ENCODE assay signal across 29 mouse cellular contexts in the genomic region with DNA sequence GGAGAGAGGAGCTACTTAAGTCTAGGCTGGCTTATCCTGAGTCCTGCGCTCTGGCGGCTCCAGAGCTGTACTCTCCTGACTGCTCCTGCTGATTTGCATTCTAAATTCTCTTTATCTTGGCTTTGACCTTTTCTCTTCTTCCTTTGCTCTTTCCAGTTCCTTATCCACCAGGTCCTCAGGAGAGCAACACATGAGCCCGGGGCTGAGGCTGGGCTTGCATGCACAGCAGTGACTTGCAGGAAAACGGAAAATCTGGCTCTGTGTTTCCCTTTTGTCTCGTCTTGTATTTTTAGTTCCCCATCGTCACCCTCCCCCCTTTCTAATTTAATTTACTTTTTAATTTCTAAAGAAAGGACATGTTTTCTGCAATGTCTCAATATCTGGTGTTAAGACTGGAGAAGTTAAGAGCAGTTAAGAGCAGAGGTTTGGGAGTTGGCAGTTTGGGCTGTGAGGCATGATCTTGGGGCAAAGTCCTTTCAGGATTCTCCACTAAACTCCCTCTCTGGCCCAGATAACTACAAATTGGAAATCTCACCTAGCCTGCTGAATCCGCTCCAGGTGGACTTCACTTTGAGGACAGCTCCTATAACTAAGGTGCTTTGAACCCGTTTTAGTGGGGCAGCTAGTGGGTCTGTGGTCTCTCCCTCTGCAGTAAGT. TPM values are rescaled to one million over a fixed set of nuclear protein-coding genes. Genes with fewer than 3 reads are reported as not detected.
DNase-seq lines count a peak whose midpoint lies in the region; ATAC-seq and TF ChIP-seq lines count a peak whose summit lies in the region.
"Had no signal": no experiment of that assay in that cellular context is flagged by ENCODE, and none has a peak within 500 bp of the region (broad histone marks: within the 10 kb centered on the region; RNA-seq: fewer than 3 reads in every experiment).

No protein-coding gene starts in this region.

- TF ChIP-seq CTCF in heart, adult 2 months (IDR thresholded peaks at IDR 0.05) = no peak
- no peak for TF ChIP-seq CTCF in liver, adult 2 months (IDR thresholded peaks at IDR 0.05; ENCODE audit: low read depth, low read length)

- H3K9me3 ChIP-seq in heart, embryonic 11.5 days (replicated peaks; ENCODE audit: control insufficient read depth, low read length) = no peaks in the 10 kb centered on the region
- H3K9me3 ChIP-seq: embryonic facial prominence, embryonic 13.5 days; forebrain, embryonic 12.5 days; hindbrain, embryonic 15.5 days; midbrain, embryonic 10.5 days had no signal

- H3K9ac ChIP-seq in heart, adult 2 months (ENCODE audit: low read depth, low read length) = no peak overlapping the region
- no peak overlapping the region for H3K9ac ChIP-seq in heart, embryonic 11.5 days (ENCODE audit: low read depth, low read length)
- no peak overlapping the region for H3K9ac ChIP-seq in liver, adult 2 months (ENCODE audit: low read depth, low read length)
- H3K9ac ChIP-seq: embryonic facial prominence, embryonic 13.5 days; forebrain, embryonic 12.5 days; hindbrain, embryonic 15.5 days had no signal

- peaks cover 3% of the 10 kb centered on the region; the same call in 1 of the 2 replicates for H3K4me1 ChIP-seq in heart, adult 2 months (ENCODE audit: control insufficient read depth, insufficient read depth, low read length)
- H3K4me1 ChIP-seq in heart, embryonic 11.5 days (ENCODE audit: control insufficient read depth, insufficient read depth, low read length) = peaks cover 12% of the 10 kb centered on the region
- H3K4me1 ChIP-seq in liver, adult 2 months (ENCODE audit: control insufficient read depth, insufficient read depth, low read length) = peaks cover 9% of the 10 kb centered on the region
- H3K4me1 ChIP-seq: hindbrain, embryonic 15.5 days had no signal

- no peaks in the 10 kb centered on the region for H3K27me3 ChIP-seq in heart, adult 2 months (ENCODE audit: control insufficient read depth, insufficient read depth, low read length)
- no peaks in the 10 kb centered on the region for H3K27me3 ChIP-seq in heart, embryonic 11.5 days (ENCODE audit: control insufficient read depth, insufficient read depth, low read length)
- H3K27me3 ChIP-seq in liver, adult 2 months (ENCODE audit: control insufficient read depth, insufficient read depth, low read length) = no peaks in the 10 kb centered on the region
- H3K27me3 ChIP-seq: embryonic facial prominence, embryonic 13.5 days; forebrain, embryonic 12.5 days; hindbrain, embryonic 15.5 days had no signal

- intact Hi-C loops in heart, adult 2 months (cut with DNase I) = no loop called here

- no peak overlapping the region for H3K4me3 ChIP-seq in heart, adult 2 months
- no peak overlapping the region for H3K4me3 ChIP-seq in heart, embryonic 11.5 days (ENCODE audit: low read depth, low read length)
- no peak overlapping the region for H3K4me3 ChIP-seq in liver, adult 2 months (ENCODE audit: insufficient read depth, low read depth, low read length)
- H3K4me3 ChIP-seq: embryonic facial prominence, embryonic 13.5 days; erythroblast, embryonic 14.5 days; forebrain, embryonic 12.5 days; hindbrain, embryonic 15.5 days; left cerebral cortex, adult 2 months; midbrain, embryonic 10.5 days had no signal

- no peaks in the 10 kb centered on the region; the same call in 1 of the 2 replicates for H3K79me2 ChIP-seq in heart, adult 2 months (replicated peaks; ENCODE audit: control insufficient read depth, insufficient read depth, low read length)
- no peaks in the 10 kb centered on the region; the same call in 1 of the 2 replicates for H3K79me2 ChIP-seq in liver, adult 2 months (ENCODE audit: control insufficient read depth, insufficient read depth, low read length)

- no peak for TF ChIP-seq EP300 in heart, adult 2 months (IDR thresholded peaks at IDR 0.05; ENCODE audit: insufficient read depth, low read depth, low read length)

- no peak for DNase-seq in heart, adult 2 months
- DNase-seq in kidney, adult 11 months = peak; percentile 23
- DNase-seq in kidney, postnatal 10 days = no peak
- peak; percentile 86 for DNase-seq in liver, adult 2 months (ENCODE audit: extremely low read depth, low read depth, low spot score)
- no peak for DNase-seq in liver
- peak; percentile 49 to 51 for DNase-seq in kidney, postnatal 36 days
- DNase-seq: adrenal gland, postnatal 14 days; cerebellum, adult 8-10 months; cerebellum, postnatal 36 days; embryo, embryonic 11 days; lung, postnatal 10 days; thymus, adult 18-20 months had no signal

- no peak overlapping the region for H3K4me2 ChIP-seq in heart, embryonic 11.5 days
- H3K4me2 ChIP-seq: embryonic facial prominence, embryonic 13.5 days; forebrain, embryonic 12.5 days; hindbrain, embryonic 15.5 days had no signal

- H3K36me3 ChIP-seq in heart, adult 2 months (ENCODE audit: control insufficient read depth, insufficient read depth, low read length) = peaks cover 4% of the 10 kb centered on the region
- H3K36me3 ChIP-seq in heart, embryonic 11.5 days (ENCODE audit: control insufficient read depth, insufficient read depth, low read length) = no peaks in the 10 kb centered on the region
- no peaks in the 10 kb centered on the region for H3K36me3 ChIP-seq in liver, adult 2 months (ENCODE audit: control insufficient read depth, insufficient read depth, low read length)
- H3K36me3 ChIP-seq: embryonic facial prominence, embryonic 13.5 days; forebrain, embryonic 12.5 days; hindbrain, embryonic 15.5 days; midbrain, embryonic 10.5 days had no signal

- peak overlapping the region; percentile 47 for H3K27ac ChIP-seq in heart, adult 2 months
- no peak overlapping the region; the same call in 1 of the 2 replicates for H3K27ac ChIP-seq in heart, embryonic 11.5 days (ENCODE audit: low read depth, low read length)
- peak overlapping the region; percentile 36 for H3K27ac ChIP-seq in liver, adult 2 months (replicated peaks; ENCODE audit: insufficient read depth, low read depth, low read length)
- H3K27ac ChIP-seq: embryonic facial prominence, embryonic 13.5 days; forebrain, embryonic 12.5 days; hindbrain, embryonic 15.5 days; left cerebral cortex, adult 2 months; midbrain, embryonic 10.5 days had no signal

- WGBS in heart, adult 2 months = 49% methylated on average over 8 of the region's 8 CpGs
- 62% methylated on average over 8 of the region's 8 CpGs for WGBS in heart, embryonic 11.5 days (ENCODE audit: insufficient replicate concordance)
- WGBS in liver, adult 2 months = 54% methylated on average over 8 of the region's 8 CpGs

- no peak for TF ChIP-seq POLR2A in heart, adult 2 months (IDR thresholded peaks at IDR 0.05; ENCODE audit: insufficient read depth, low read depth, low read length)
- no peak for TF ChIP-seq POLR2A in liver, adult 2 months (IDR thresholded peaks at IDR 0.05; ENCODE audit: extremely low read depth, insufficient read depth, low read length)

- ATAC-seq in heart, embryonic 11.5 days (replicated peaks; ENCODE audit: insufficient number of reproducible peaks, low FRiP score, low TSS enrichment) = no peak
- ATAC-seq: CD4-positive, CD25-positive, alpha-beta regulatory T cell, adult 4 months had no signal

RNA-seq across cellular contexts. Expression of gene Slc43a3, which starts 2.3 kb away (rescaled TPM):
- total RNA-seq in heart, adult 2 months (2021) = 10 to 100 TPM; 62.6 to 79.1 TPM
- 101 and 141 TPM in 2 replicates for polyA plus RNA-seq in heart, adult 2 months (2012; rRNA removed)
- polyA plus RNA-seq in heart, embryonic 11.5 days (2014; fragmentation: Nextera tagmentation; extraction: Ambion mirVana) = 48.2 and 52.5 TPM in 2 replicates
- 25.7 and 26.6 TPM in 2 replicates for total RNA-seq in liver, adult 2 months (2014; rRNA removed)
- polyA plus RNA-seq in liver, adult 2 months (2012; rRNA removed) = 23.2 and 30.6 TPM in 2 replicates

RNA-seq across cellular contexts. Expression of gene Prg2, which starts 46.1 kb away (rescaled TPM):
- not detected for total RNA-seq in heart, adult 2 months (2021)
- 0.14 and 0.44 TPM in 2 replicates for polyA plus RNA-seq in heart, adult 2 months (2012; rRNA removed)
- 0.73 and 1.1 TPM in 2 replicates for polyA plus RNA-seq in heart, embryonic 11.5 days (2014; fragmentation: Nextera tagmentation; extraction: Ambion mirVana)
- not detected in 2 replicates for total RNA-seq in liver, adult 2 months (2014; rRNA removed)
- polyA plus RNA-seq in liver, adult 2 months (2012; rRNA removed) = 0.11 TPM in 1 of 2 replicates, not detected in the other
- total RNA-seq: gastrocnemius, postnatal 4 days; layer of hippocampus, postnatal 10 days; left cerebral cortex, adult 2 months; left cerebral cortex, postnatal 36 days had no signal
- polyA plus RNA-seq: CD4-positive, CD25-positive, alpha-beta regulatory T cell, adult 4 months; erythroblast, embryonic 14.5 days; forebrain, embryonic 12.5 days; intestine, embryonic 14.5 days; midbrain, embryonic 10.5 days had no signal

RNA-seq across cellular contexts. Expression of gene Rtn4rl2, which starts 47.6 kb away (rescaled TPM):
- total RNA-seq in heart, adult 2 months (2021) = 1 to 10 TPM; 3.6 to 3.8 TPM
- 2.6 and 6.1 TPM in 2 replicates for polyA plus RNA-seq in heart, adult 2 months (2012; rRNA removed)
- polyA plus RNA-seq in heart, embryonic 11.5 days (2014; fragmentation: Nextera tagmentation; extraction: Ambion mirVana) = 0.23 and 1.1 TPM in 2 replicates
- 0.13 TPM in 1 of 2 replicates, not detected in the other for total RNA-seq in liver, adult 2 months (2014; rRNA removed)
- polyA plus RNA-seq in liver, adult 2 months (2012; rRNA removed) = 0.29 and 0.50 TPM in 2 replicates
- total RNA-seq: hematopoietic stem cell, adult 5-6 weeks had no signal
- polyA plus RNA-seq: CD4-positive, CD25-positive, alpha-beta regulatory T cell, adult 4 months; erythroblast, embryonic 14.5 days; liver, embryonic 16.5 days had no signal

RNA-seq across cellular contexts. Expression of gene Prg3, which starts 53.9 kb away (rescaled TPM):
- total RNA-seq in heart, adult 2 months (2021) = not detected
- polyA plus RNA-seq in heart, adult 2 months (2012; rRNA removed) = not detected in 2 replicates
- 0.24 and 0.37 TPM in 2 replicates for polyA plus RNA-seq in heart, embryonic 11.5 days (2014; fragmentation: Nextera tagmentation; extraction: Ambion mirVana)
- total RNA-seq in liver, adult 2 months (2014; rRNA removed) = not detected in 2 replicates
- not detected in 2 replicates for polyA plus RNA-seq in liver, adult 2 months (2012; rRNA removed)
- total RNA-seq: adrenal gland, postnatal 14 days; gastrocnemius, postnatal 4 days; layer of hippocampus, postnatal 10 days; left cerebral cortex, adult 2 months; left cerebral cortex, postnatal 36 days had no signal
- polyA plus RNA-seq: brain, embryonic 14.5 days; CD4-positive, CD25-positive, alpha-beta regulatory T cell, adult 4 months; forebrain, embryonic 12.5 days; hindbrain, embryonic 15.5 days; intestine, embryonic 14.5 days; limb, embryonic 14.5 days; midbrain, embryonic 10.5 days; small intestine, adult 2 months had no signal

Comparison
In these comparisons a context has a peak if more than half of its experiments do, and no peak if none do; other contexts are left out.
1. DNase-seq: peak in kidney, adult 11 months (single experiment), liver, adult 2 months (single experiment) and kidney, postnatal 36 days (2 of 2); none in heart, adult 2 months (0 of 2), kidney, postnatal 10 days (single experiment) and liver (single experiment).